ENCODE assay signal across 25 mouse cellular contexts in the genomic region with DNA sequence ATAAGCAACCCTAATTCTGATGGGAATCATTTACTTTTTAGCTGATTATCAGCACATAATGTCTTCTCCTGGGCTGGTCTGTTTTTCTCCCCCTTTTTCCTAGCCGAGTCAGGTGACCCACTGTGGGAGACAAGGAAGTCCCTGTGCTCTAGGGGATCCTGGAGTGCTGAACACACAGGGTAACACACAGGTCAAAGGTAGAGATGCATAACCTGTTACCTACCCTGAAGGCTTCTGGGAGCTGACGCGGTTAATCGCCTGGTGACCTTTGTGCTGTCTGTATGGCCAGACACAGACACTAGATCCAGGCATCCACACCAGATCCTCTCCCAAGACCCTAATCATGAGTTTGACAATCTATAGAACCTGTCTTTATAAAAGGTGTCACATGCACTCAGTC. TPM values are rescaled to one million over a fixed set of nuclear protein-coding genes. Genes with fewer than 3 reads are reported as not detected.
DNase-seq lines count a peak whose midpoint lies in the region; ATAC-seq and TF ChIP-seq lines count a peak whose summit lies in the region.
"Had no signal": no experiment of that assay in that cellular context is flagged by ENCODE, and none has a peak within 500 bp of the region (broad histone marks: within the 10 kb centered on the region; RNA-seq: fewer than 3 reads in every experiment).

No protein-coding gene starts in this region.

- H3K27ac ChIP-seq in intestine, embryonic 14.5 days (ENCODE audit: low read depth) = no peak overlapping the region
- H3K27ac ChIP-seq in kidney, postnatal 0 days = no peak overlapping the region
- H3K27ac ChIP-seq in stomach, postnatal 0 days (replicated peaks) = no peak overlapping the region
- H3K27ac ChIP-seq: forebrain, embryonic 12.5 days; heart, adult 2 months; heart, embryonic 13.5 days; hindbrain, embryonic 12.5 days; limb, embryonic 12.5 days; liver, embryonic 15.5 days; neural tube, embryonic 13.5 days had no signal

- no peak overlapping the region for H3K4me3 ChIP-seq in intestine, embryonic 14.5 days (ENCODE audit: low read depth, low read length)
- no peak overlapping the region for H3K4me3 ChIP-seq in kidney, postnatal 0 days (replicated peaks; ENCODE audit: low read depth, low read length)
- no peak overlapping the region for H3K4me3 ChIP-seq in stomach, postnatal 0 days (ENCODE audit: low read depth, low read length)
- H3K4me3 ChIP-seq: forebrain, embryonic 12.5 days; heart, adult 2 months; heart, embryonic 13.5 days; hindbrain, embryonic 12.5 days; limb, embryonic 12.5 days; liver, embryonic 15.5 days; midbrain, embryonic 10.5 days; myocyte; neural tube, embryonic 13.5 days had no signal

- no peak overlapping the region for H3K9ac ChIP-seq in intestine, embryonic 14.5 days (ENCODE audit: low read length)
- no peak overlapping the region for H3K9ac ChIP-seq in kidney, postnatal 0 days (ENCODE audit: low read depth, low read length)
- H3K9ac ChIP-seq in stomach, postnatal 0 days (ENCODE audit: low read length) = no peak overlapping the region
- H3K9ac ChIP-seq: forebrain, embryonic 12.5 days; heart, embryonic 13.5 days; hindbrain, embryonic 12.5 days; limb, embryonic 12.5 days; liver, embryonic 15.5 days; neural tube, embryonic 13.5 days had no signal

- H3K4me1 ChIP-seq in intestine, embryonic 14.5 days (replicated peaks; ENCODE audit: control insufficient read depth, insufficient read depth, low read length) = no peaks in the 10 kb centered on the region; the same call in 1 of the 2 replicates
- no peaks in the 10 kb centered on the region for H3K4me1 ChIP-seq in kidney, postnatal 0 days (replicated peaks; ENCODE audit: insufficient read depth, low read length)
- H3K4me1 ChIP-seq in stomach, postnatal 0 days (replicated peaks; ENCODE audit: control insufficient read depth, insufficient read depth) = no peaks in the 10 kb centered on the region
- H3K4me1 ChIP-seq: heart, embryonic 13.5 days; liver, embryonic 15.5 days had no signal

- TF ChIP-seq EP300 in stomach, postnatal 0 days (optimal IDR thresholded peaks at IDR 0.05) = no peak

- TF ChIP-seq CTCF in kidney, postnatal 0 days (IDR thresholded peaks at IDR 0.05; ENCODE audit: low read depth) = no peak
- no peak for TF ChIP-seq CTCF in stomach, postnatal 0 days (IDR thresholded peaks at IDR 0.05; ENCODE audit: low read depth)

- WGBS in intestine, embryonic 14.5 days = 97% methylated on average over 4 of the region's 4 CpGs
- 87% methylated on average over 4 of the region's 4 CpGs for WGBS in kidney, postnatal 0 days
- WGBS in stomach, postnatal 0 days = 94% methylated on average over 4 of the region's 4 CpGs

- no peak overlapping the region for H3K4me2 ChIP-seq in intestine, embryonic 14.5 days (ENCODE audit: low read length)
- H3K4me2 ChIP-seq in kidney, postnatal 0 days (ENCODE audit: low read length) = no peak overlapping the region
- no peak overlapping the region for H3K4me2 ChIP-seq in stomach, postnatal 0 days (replicated peaks; ENCODE audit: low read depth)
- H3K4me2 ChIP-seq: forebrain, embryonic 12.5 days; heart, embryonic 13.5 days; hindbrain, embryonic 12.5 days; limb, embryonic 12.5 days; liver, embryonic 15.5 days; neural tube, embryonic 13.5 days had no signal

- H3K27me3 ChIP-seq in intestine, embryonic 14.5 days (replicated peaks; ENCODE audit: control insufficient read depth, insufficient read depth, low read length) = no peaks in the 10 kb centered on the region
- H3K27me3 ChIP-seq in kidney, postnatal 0 days (ENCODE audit: insufficient read depth, low read length) = no peaks in the 10 kb centered on the region
- no peaks in the 10 kb centered on the region for H3K27me3 ChIP-seq in stomach, postnatal 0 days (ENCODE audit: control insufficient read depth, insufficient read depth, low read length)
- H3K27me3 ChIP-seq: CH12.LX; forebrain, embryonic 12.5 days; heart, embryonic 13.5 days; hindbrain, embryonic 12.5 days; limb, embryonic 12.5 days; liver, embryonic 15.5 days; neural tube, embryonic 13.5 days had no signal

- no peaks in the 10 kb centered on the region for H3K9me3 ChIP-seq in intestine, embryonic 14.5 days (ENCODE audit: control insufficient read depth, low read length)
- no peaks in the 10 kb centered on the region for H3K9me3 ChIP-seq in kidney, postnatal 0 days (replicated peaks; ENCODE audit: low read length)
- no peaks in the 10 kb centered on the region for H3K9me3 ChIP-seq in stomach, postnatal 0 days (ENCODE audit: control insufficient read depth, low read length)
- H3K9me3 ChIP-seq: forebrain, embryonic 12.5 days; heart, embryonic 13.5 days; hindbrain, embryonic 12.5 days; limb, embryonic 12.5 days; liver, embryonic 15.5 days; midbrain, embryonic 10.5 days; neural tube, embryonic 13.5 days had no signal

- ATAC-seq in intestine, embryonic 14.5 days (replicated peaks; ENCODE audit: low FRiP score, low TSS enrichment, low read depth) = 0 out of 2 replicates have a peak, but pooled peaks have one; percentile 20
- ATAC-seq in kidney, postnatal 0 days (replicated peaks; ENCODE audit: low FRiP score, low read depth) = peak; percentile 60
- peak; percentile 27; the same call in 1 of the 2 replicates for ATAC-seq in stomach, postnatal 0 days (ENCODE audit: low FRiP score, low TSS enrichment)
- no peak for ATAC-seq in inflammation-experienced regulatory T-cells, adult 6 months
- ATAC-seq: activated CD4-positive, CD25-positive, alpha-beta regulatory T cell, adult 4 months; midbrain, embryonic 16.5 days had no signal

- H3K36me3 ChIP-seq in intestine, embryonic 14.5 days (ENCODE audit: control insufficient read depth, insufficient read depth, low read length) = peaks cover 33% of the 10 kb centered on the region
- 0 out of 2 replicates have a peak, but pooled peaks cover 2% of the 10 kb centered on the region for H3K36me3 ChIP-seq in kidney, postnatal 0 days (ENCODE audit: insufficient read depth, low read length)
- peaks cover 3% of the 10 kb centered on the region; the same call in 1 of the 2 replicates for H3K36me3 ChIP-seq in stomach, postnatal 0 days (ENCODE audit: control insufficient read depth, insufficient read depth, low read length)
- H3K36me3 ChIP-seq: liver, embryonic 15.5 days had no signal

- DNase-seq in kidney, adult 9 months = peak; percentile 71
- DNase-seq in kidney, postnatal 4 days = no peak
- DNase-seq in intestine, embryonic 14.5 days (ENCODE audit: low spot score) = no peak
- DNase-seq in kidney, postnatal 0 days (ENCODE audit: low spot score) = no peak
- no peak for DNase-seq in stomach, postnatal 0 days (ENCODE audit: low spot score)
- no peak for DNase-seq in thymus, postnatal 0 days (ENCODE audit: low spot score)
- DNase-seq: adrenal gland, adult 8-10 months; B cell, adult 2 months; gastrocnemius, postnatal 25 days; heart, adult 2 months; heart, postnatal 14 days; right cerebral cortex, adult 18-20 months; thymus, postnatal 25 days had no signal

RNA-seq across cellular contexts. Expression of gene Aebp2, which starts 21.3 kb away (rescaled TPM):
- 13.7 and 13.9 TPM in 2 replicates for polyA plus RNA-seq in intestine, embryonic 14.5 days (2014; fragmentation: Nextera tagmentation; extraction: Ambion mirVana)
- polyA plus RNA-seq in kidney, postnatal 0 days (2015; fragmentation: Nextera tagmentation; extraction: Ambion mirVana) = 13.0 and 13.9 TPM in 2 replicates
- polyA plus RNA-seq in stomach, postnatal 0 days (2015; fragmentation: Nextera tagmentation; extraction: Ambion mirVana) = 7.3 and 8.0 TPM in 2 replicates
- polyA plus RNA-seq in inflammation-experienced regulatory T-cells, adult 6 months (2017; shearing (Covaris generic)) = 10 to 100 TPM; 38.6 to 41.5 (median 39.2) TPM
- 17.4 and 24.4 TPM in 2 replicates for polyA plus RNA-seq in thymus, postnatal 0 days (2015; fragmentation: Nextera tagmentation; extraction: Ambion mirVana)
